Mouse (Mus musculus) bone marrow, adult 2 months (tissue): ENCODE results near the gene Rab5c. TPM values are rescaled to one million over a fixed set of nuclear protein-coding genes. Genes with fewer than 3 reads are reported as not detected.

Experiments used
- H3K27ac ChIP-seq: fragments of 200-500 bp; 2 replicates; pipeline ENCODE4 v1.5.1; 2012; ENCODE audit warnings: low read depth, mild to moderate bottlenecking, control low read depth, inconsistent platforms, low read length; ENCODE audit not compliant: control insufficient read depth, poor library complexity, insufficient read depth
- H3K4me1 ChIP-seq: fragments of 200-500 bp; 2 replicates; pipeline ENCODE4 v1.6.1; 2011; ENCODE audit warnings: low read length; ENCODE audit not compliant: control insufficient read depth, insufficient read depth
- H3K4me3 ChIP-seq: fragments of 200-500 bp; replicated peaks from 2 replicates; pipeline ENCODE3; 2011; ENCODE audit warnings: mild to moderate bottlenecking, low read depth, low read length, control low read depth; ENCODE audit not compliant: control insufficient read depth
- CTCF ChIP-seq: fragments of 200-500 bp; IDR thresholded peaks from 2 replicates; pipeline ENCODE4 v1.5.1; 2011; ENCODE audit warnings: low read length, control low read depth; ENCODE audit not compliant: control insufficient read depth, insufficient read depth
- POLR2A ChIP-seq: fragments of 200-500 bp; IDR thresholded peaks from 2 replicates; pipeline ENCODE4 v1.6.1; 2011; ENCODE audit warnings: low read depth, mild to moderate bottlenecking, control low read depth, low read length, borderline replicate concordance; ENCODE audit not compliant: control insufficient read depth
- WGBS: fragments of 180-500 bp; shearing (Covaris S2); methylation state at CpG from one replicate; pipeline ENCODE4 v1.1.7; 2018; 5-methylcytosine and 5-hydroxymethylcytosine counted together
- polyA plus RNA-seq: library from polyadenylated mRNA; stranded (reverse); fragments of >200 nt; gene quantifications from 2 replicates; pipeline ENCODE4 v1.2.4, GENCODE M21; 2011; ENCODE audit warnings: low replicate concordance; ENCODE audit not compliant: missing spikeins, insufficient read depth, insufficient read length

Rab5c gene
- polyA plus RNA-seq, 1 experiment = 126 TPM

DNA sequence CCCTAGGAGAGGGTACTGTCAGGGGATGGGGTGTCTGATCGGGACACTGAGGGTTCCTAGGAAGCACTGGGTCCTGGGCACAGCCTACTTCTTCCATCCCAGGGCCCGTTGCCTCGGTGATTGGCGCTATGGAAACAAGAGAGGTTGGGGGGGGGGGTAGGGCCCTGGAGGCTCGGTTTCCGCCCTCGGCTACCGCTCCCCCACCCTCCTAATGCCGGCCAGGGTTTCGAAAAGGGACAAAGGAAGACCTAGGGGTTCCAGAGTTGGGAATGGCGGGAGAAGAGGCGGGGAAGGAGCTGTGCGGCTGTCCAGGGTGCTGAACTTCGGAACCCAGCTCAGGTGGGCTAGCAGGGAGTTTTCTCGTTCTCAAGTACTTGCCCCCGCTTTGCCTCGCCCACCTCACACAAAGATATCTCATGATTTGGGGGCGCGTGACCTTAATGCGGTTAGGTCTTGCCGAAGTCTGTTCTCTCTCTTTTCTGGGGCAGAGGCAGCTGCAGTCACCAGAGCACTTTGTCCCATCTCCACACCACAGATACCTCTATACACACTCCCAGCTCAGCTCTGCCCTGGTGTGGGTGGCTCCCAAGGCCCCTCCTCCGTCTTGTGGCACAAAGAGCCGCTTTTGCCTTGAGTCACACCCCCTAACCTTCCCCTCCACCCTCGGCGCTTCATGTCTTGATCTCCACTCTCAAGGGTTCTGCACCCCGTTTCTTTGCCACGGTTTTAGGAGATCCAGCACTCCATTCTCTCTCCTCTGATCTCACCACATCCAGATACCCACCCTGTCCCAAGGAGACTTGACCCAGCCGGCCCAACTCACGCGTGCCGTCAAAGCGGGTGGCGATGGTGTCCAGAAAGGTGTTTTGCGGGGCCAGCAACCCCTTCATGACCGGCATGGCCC lies 20.9 kb upstream of the Rab5c start:
- Histone ChIP-seq H3K4me3 (no peak overlapping the region), H3K27ac (no peak overlapping the region), H3K4me1 (peaks cover 1% of the 10 kb centered on the region; the same call in 1 of the 2 replicates)
- TF ChIP-seq POLR2A = no peak
- TF ChIP-seq CTCF = no peak
- 2% methylated on average over 35 of the region's 35 CpGs for WGBS

DNA sequence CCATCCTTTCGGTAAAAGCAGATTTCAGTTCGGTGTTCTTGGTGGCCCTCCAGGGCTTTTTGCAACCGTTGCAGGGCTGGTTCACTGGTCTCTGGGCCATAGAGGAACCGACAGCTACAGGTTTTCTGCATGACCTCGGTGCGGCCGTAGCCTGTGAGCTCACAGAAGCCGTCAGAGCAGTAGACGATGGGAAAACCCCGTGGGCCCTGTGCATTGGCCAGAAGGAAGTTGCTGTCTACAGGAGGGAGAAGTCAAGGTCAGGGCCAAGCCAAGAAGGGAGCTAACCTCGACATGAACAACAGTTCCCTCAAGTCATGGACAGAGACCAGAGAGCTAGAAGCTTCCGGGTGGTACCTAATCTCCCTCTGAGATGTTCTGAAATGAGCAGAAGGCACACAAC lies 19.6 kb upstream of the Rab5c start:
- WGBS = 41% methylated on average over 12 of the region's 12 CpGs
- no peak overlapping the region for H3K4me3 ChIP-seq
- no peak overlapping the region for H3K27ac ChIP-seq
- H3K4me1 ChIP-seq = peaks cover 1% of the 10 kb centered on the region; the same call in 1 of the 2 replicates
- TF ChIP-seq POLR2A = no peak
- no peak for TF ChIP-seq CTCF

DNA sequence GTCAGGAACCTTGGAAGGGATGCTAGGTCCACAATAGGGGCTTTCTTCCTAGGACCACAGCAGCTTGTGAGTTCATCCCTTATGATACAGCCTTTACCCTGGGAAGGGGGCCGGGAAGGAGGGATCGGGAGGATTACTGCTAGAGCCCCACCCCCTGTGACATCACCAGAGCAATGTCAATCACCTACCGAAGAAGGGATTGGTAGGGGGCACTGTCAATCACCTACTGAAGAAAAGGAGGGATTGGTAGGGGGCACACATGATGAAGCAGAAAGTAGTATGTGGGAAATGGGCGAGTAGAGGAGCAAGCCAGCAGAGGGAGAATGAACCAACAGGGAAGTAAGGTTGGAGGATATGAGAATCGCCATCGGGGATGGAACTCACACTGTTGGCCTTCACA lies 18.5 kb upstream of the Rab5c start:
- 65% methylated on average over 6 of the region's 6 CpGs for WGBS
- no peak for TF ChIP-seq POLR2A
- TF ChIP-seq CTCF = no peak
- Histone ChIP-seq H3K27ac (no peak overlapping the region), H3K4me1 (no peaks in the 10 kb centered on the region), H3K4me3 (no peak overlapping the region)

DNA sequence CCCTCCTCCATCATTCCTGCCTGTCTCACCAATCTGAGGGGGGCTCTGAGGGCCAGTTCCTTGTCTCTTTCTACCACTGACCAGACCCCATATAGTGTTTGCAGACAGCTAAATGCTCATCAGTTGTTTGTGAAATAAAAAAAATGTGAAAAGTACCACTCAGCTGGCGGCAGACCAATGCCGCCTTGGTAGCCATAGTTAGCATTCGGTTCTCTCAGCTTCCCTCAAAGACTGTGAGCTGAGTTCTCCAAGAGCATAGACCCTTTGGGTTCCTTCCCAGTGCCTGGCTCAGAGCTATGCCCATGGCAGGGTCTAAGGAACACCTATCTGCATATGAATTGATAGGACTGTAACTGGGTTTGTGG lies 16.7 kb upstream of the Rab5c start:
- no peak for TF ChIP-seq POLR2A
- no peak for TF ChIP-seq CTCF
- WGBS = 86% methylated on average over 3 of the region's 3 CpGs
- H3K27ac ChIP-seq = no peak overlapping the region

DNA sequence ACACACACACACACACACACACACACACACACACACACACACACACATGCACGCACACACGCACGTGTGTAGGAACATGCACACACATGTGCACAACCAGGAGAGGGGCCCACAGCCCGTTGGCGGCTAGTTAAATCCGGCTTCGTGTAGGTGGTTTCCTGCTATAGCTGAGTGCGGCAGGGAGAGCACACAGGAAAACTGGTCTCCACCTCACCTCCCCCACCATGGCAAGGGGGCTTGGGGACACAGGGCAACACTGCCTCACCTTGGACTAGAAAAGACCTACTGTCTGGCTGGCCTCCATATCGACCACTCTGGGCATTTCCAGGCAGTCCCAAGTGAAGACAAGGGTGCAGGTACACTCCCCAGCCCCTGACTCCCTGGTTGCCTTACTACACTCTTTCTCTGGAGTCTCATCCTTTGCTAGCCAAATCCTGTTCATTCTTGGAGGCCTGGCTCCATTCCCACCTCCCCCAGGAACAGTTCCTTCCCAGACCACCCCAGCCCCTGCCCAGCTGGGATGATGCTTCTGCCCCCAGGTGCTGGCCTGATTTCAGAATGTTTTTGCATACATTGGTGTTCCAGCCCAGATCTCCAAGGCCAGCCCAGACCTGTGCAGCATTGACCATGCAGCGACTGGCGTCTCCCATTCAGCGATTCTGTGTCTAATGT lies 16.1 kb upstream of the Rab5c start:
- Histone ChIP-seq H3K4me3 (no peak overlapping the region), H3K4me1 (no peaks in the 10 kb centered on the region; the same call in 1 of the 2 replicates), H3K27ac (no peak overlapping the region)
- TF ChIP-seq POLR2A = no peak
- TF ChIP-seq CTCF = no peak
- WGBS = 60% methylated on average over 12 of the region's 12 CpGs

More for the DNA sequence above, 16.7 kb upstream of the Rab5c start:
- H3K4me3 ChIP-seq = no peak overlapping the region
- no peaks in the 10 kb centered on the region; the same call in 1 of the 2 replicates for H3K4me1 ChIP-seq

DNA sequence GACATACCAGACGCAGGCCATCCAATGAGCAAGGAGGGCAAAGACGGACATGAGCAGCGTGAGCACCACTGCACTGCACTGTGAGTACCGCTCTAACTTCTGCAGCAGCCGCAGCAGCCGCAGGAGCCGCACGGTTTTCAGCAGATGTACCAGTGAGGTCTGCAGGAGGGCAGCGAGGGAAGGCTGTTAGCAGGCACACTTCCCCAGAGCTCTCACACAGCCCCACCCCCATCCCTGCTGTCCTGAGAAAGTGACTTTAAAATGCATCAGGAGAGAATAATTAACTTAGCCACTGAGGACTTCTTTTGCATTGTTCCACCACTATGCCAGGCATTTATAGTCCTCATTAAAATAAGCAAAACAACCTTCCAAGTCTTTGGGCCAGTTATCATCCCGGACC lies 14.3 kb upstream of the Rab5c start:
- TF ChIP-seq POLR2A (no peak), CTCF (no peak)
- Histone ChIP-seq H3K27ac (no peak overlapping the region), H3K4me3 (no peak overlapping the region), H3K4me1 (no peaks in the 10 kb centered on the region; the same call in 1 of the 2 replicates)
- 64% methylated on average over 10 of the region's 10 CpGs for WGBS

DNA sequence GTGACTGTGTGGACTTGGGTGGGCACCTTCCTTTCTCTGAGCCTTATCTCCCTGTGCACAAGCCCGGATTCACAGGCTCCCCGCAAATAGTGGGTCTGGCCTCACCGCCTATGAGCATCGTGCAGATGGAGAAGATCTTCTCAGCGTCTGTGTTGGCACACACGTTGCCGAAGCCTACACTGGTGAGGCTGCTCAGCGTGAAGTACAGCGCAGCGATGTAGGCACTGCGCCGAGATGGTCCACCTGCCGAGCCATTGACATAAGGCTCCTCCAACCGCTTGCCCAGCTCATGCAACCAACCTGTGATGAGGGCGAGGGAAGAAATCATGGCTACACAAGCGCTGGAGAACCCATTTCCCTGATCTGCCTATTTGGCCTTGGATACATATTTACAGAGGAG lies 12.1 kb upstream of the Rab5c start:
- no peaks in the 10 kb centered on the region; the same call in 1 of the 2 replicates for H3K4me1 ChIP-seq
- no peak overlapping the region for H3K27ac ChIP-seq
- no peak overlapping the region for H3K4me3 ChIP-seq
- WGBS = 86% methylated on average over 16 of the region's 16 CpGs
- no peak for TF ChIP-seq POLR2A

DNA sequence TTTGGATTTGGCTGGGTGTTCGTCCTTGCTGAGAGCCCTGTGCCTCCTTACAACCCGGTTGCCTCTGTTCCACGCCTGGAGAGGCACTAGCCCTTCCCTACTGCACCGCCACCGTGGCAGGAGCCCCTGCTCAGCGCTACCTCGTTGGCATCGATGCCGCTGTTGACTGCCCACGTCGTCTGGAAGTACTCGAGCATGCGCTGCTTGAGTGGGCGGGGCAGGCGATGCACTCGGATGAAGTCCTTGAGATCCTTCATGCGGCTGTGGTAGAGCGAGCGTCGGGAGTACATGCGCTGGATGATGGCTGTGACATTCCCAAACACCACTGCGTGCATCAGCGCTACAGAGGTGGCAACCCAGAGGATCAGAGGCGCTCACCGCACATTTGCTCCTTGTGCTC lies 11.5 kb upstream of the Rab5c start:
- 61% methylated on average over 25 of the region's 25 CpGs for WGBS
- Histone ChIP-seq H3K4me1 (no peaks in the 10 kb centered on the region; the same call in 1 of the 2 replicates), H3K4me3 (no peak overlapping the region), H3K27ac (no peak overlapping the region)
- TF ChIP-seq CTCF (no peak), POLR2A (no peak)
